Mouse (Mus musculus): Measurements from ENCODE around the gene S1pr5. TPM values are rescaled to one million over a fixed set of nuclear protein-coding genes. Genes with fewer than 3 reads are reported as not detected.
A peak's percentile ranks its signal among the peaks of the same experiment; 100 is the strongest.
"Not testable (repeated sequence)": the region's sequence is repeated elsewhere in the genome, so short reads cannot be mapped to it uniquely, and the experiment has no call there.

The S1pr5 gene
- polyA plus RNA-seq, 1 experiment from 2014 or later: 0.13 TPM

- Histone ChIP-seq H3K9me3 (ENCODE audit: low read length) (no peaks in the 10 kb centered on the region), H3K27ac (ENCODE audit: low read length) (peak overlapping the region; percentile 77), H3K36me3 (ENCODE audit: insufficient read depth, low read length) (no peaks in the 10 kb centered on the region; the same call in 1 of the 2 replicates), H3K4me1 (ENCODE audit: insufficient read depth, low read depth, low read length) (peaks cover 15% of the 10 kb centered on the region), H3K27me3 (replicated peaks; ENCODE audit: insufficient read depth, low read length) (no peaks in the 10 kb centered on the region), H3K9ac (replicated peaks; ENCODE audit: low read depth) (no peak overlapping the region), H3K4me3 (ENCODE audit: low read depth, low read length) (peak overlapping the region; percentile 96), H3K4me2 (replicated peaks; ENCODE audit: low read depth, low read length) (peak overlapping the region; percentile 88)
- ATAC-seq: peak; percentile 49
- TF ChIP-seq CTCF (IDR thresholded peaks at IDR 0.05) (no peak), EP300 (IDR thresholded peaks at IDR 0.05) (no peak)
- 20% methylated on average over 17 of the region's 17 CpGs for WGBS
- DNase-seq (ENCODE audit: low spot score): no peak
Measured at GRCm38 (mm10) chr9:21264272-21264999, 16.2 kb upstream of the S1pr5 start.

- Histone ChIP-seq H3K9me3 (ENCODE audit: low read length) (no peaks in the 10 kb centered on the region), H3K27ac (ENCODE audit: low read length) (no peak overlapping the region), H3K4me2 (replicated peaks; ENCODE audit: low read depth, low read length) (no peak overlapping the region), H3K27me3 (replicated peaks; ENCODE audit: insufficient read depth, low read length) (no peaks in the 10 kb centered on the region), H3K36me3 (ENCODE audit: insufficient read depth, low read length) (no peaks in the 10 kb centered on the region), H3K4me3 (ENCODE audit: low read depth, low read length) (no peak overlapping the region), H3K9ac (replicated peaks; ENCODE audit: low read depth) (no peak overlapping the region), H3K4me1 (ENCODE audit: insufficient read depth, low read depth, low read length) (peaks cover 15% of the 10 kb centered on the region)
- TF ChIP-seq CTCF (IDR thresholded peaks at IDR 0.05): no peak
- ATAC-seq (no peak), DNase-seq (ENCODE audit: low spot score) (no peak)
- 51% methylated on average over 2 of the region's 2 CpGs for WGBS
Measured at GRCm38 (mm10) chr9:21261831-21262230, 13.6 kb upstream of the S1pr5 start.

GRCm38 (mm10) chr9:21260491-21261040 is 12.3 kb upstream of the S1pr5 start:
- Histone ChIP-seq H3K9me3 (ENCODE audit: low read length) (no peaks in the 10 kb centered on the region), H3K27ac (ENCODE audit: low read length) (no peak overlapping the region), H3K27me3 (replicated peaks; ENCODE audit: insufficient read depth, low read length) (no peaks in the 10 kb centered on the region), H3K4me1 (ENCODE audit: insufficient read depth, low read depth, low read length) (peaks cover 6% of the 10 kb centered on the region), H3K36me3 (ENCODE audit: insufficient read depth, low read length) (no peaks in the 10 kb centered on the region), H3K4me2 (replicated peaks; ENCODE audit: low read depth, low read length) (no peak overlapping the region), H3K4me3 (ENCODE audit: low read depth, low read length) (no peak overlapping the region), H3K9ac (replicated peaks; ENCODE audit: low read depth) (no peak overlapping the region)
- 76% methylated on average over 6 of the region's 6 CpGs for WGBS
- ATAC-seq (no peak), DNase-seq (ENCODE audit: low spot score) (no peak)
- no peak for TF ChIP-seq CTCF (IDR thresholded peaks at IDR 0.05)
- no peak for TF ChIP-seq EP300 (IDR thresholded peaks at IDR 0.05)

GRCm38 (mm10) chr9:21256349-21256748 is 8.1 kb upstream of the S1pr5 start:
- H3K4me1 ChIP-seq (ENCODE audit: insufficient read depth, low read depth, low read length); ATAC-seq; H3K4me2 ChIP-seq (replicated peaks; ENCODE audit: low read depth, low read length); DNase-seq (ENCODE audit: low spot score); H3K4me3 ChIP-seq (ENCODE audit: low read depth, low read length); H3K9ac ChIP-seq (replicated peaks; ENCODE audit: low read depth); H3K27me3 ChIP-seq (replicated peaks; ENCODE audit: insufficient read depth, low read length); H3K36me3 ChIP-seq (ENCODE audit: insufficient read depth, low read length); H3K9me3 ChIP-seq (ENCODE audit: low read length); H3K27ac ChIP-seq (ENCODE audit: low read length): not testable (repeated sequence)
- WGBS: 69% methylated on average over 4 of the region's 4 CpGs

- TF ChIP-seq EP300 (IDR thresholded peaks at IDR 0.05): no peak
- TF ChIP-seq CTCF (IDR thresholded peaks at IDR 0.05): no peak
- Histone ChIP-seq H3K9me3 (ENCODE audit: low read length) (no peaks in the 10 kb centered on the region), H3K27ac (ENCODE audit: low read length) (no peak overlapping the region), H3K4me2 (replicated peaks; ENCODE audit: low read depth, low read length) (no peak overlapping the region), H3K27me3 (replicated peaks; ENCODE audit: insufficient read depth, low read length) (peaks cover 1% of the 10 kb centered on the region; the same call in 1 of the 2 replicates), H3K9ac (replicated peaks; ENCODE audit: low read depth) (no peak overlapping the region), H3K4me1 (ENCODE audit: insufficient read depth, low read depth, low read length) (no peaks in the 10 kb centered on the region), H3K4me3 (ENCODE audit: low read depth, low read length) (no peak overlapping the region), H3K36me3 (ENCODE audit: insufficient read depth, low read length) (no peaks in the 10 kb centered on the region)
- DNase-seq (ENCODE audit: low spot score) (no peak), ATAC-seq (no peak)
Measured at GRCm38 (mm10) chr9:21254690-21255089, 6.4 kb upstream of the S1pr5 start.

GRCm38 (mm10) chr9:21251116-21251735 is 3.0 kb upstream of the S1pr5 start:
- no peak for ATAC-seq
- peaks cover 26% of the 10 kb centered on the region; the same call in 1 of the 2 replicates for H3K27me3 ChIP-seq (replicated peaks; ENCODE audit: insufficient read depth, low read length)
- no peak for DNase-seq (ENCODE audit: low spot score)
- TF ChIP-seq CTCF (IDR thresholded peaks at IDR 0.05) (no peak), EP300 (IDR thresholded peaks at IDR 0.05) (no peak)
- no peak overlapping the region for H3K4me2 ChIP-seq (replicated peaks; ENCODE audit: low read depth, low read length)
- no peaks in the 10 kb centered on the region for H3K9me3 ChIP-seq (ENCODE audit: low read length)
- H3K4me1 ChIP-seq (ENCODE audit: insufficient read depth, low read depth, low read length): no peaks in the 10 kb centered on the region
- H3K9ac ChIP-seq (replicated peaks; ENCODE audit: low read depth): no peak overlapping the region
- WGBS: 55% methylated on average over 13 of the region's 13 CpGs
- H3K36me3 ChIP-seq (ENCODE audit: insufficient read depth, low read length): no peaks in the 10 kb centered on the region
- no peak overlapping the region for H3K27ac ChIP-seq (ENCODE audit: low read length)
- H3K4me3 ChIP-seq (ENCODE audit: low read depth, low read length): no peak overlapping the region

All from lung, postnatal 0 days (tissue).